Mouse (Mus musculus) yolk sac, embryonic 10.5 days (tissue): ENCODE measurements around the gene Sgta.

ENCODE experiments used
- DNase-seq: peaks from one replicate; pipeline ENCODE4 v3.0.0-alpha.2; 2017; ENCODE audit warnings: low spot score

The Sgta gene

GRCm38 (mm10) chr10:81019687-81020086, 40.3 kb downstream of the Sgta start:
- no peak for DNase-seq

- DNase-seq: no peak
These were observed 41.7 kb downstream of the Sgta start for GRCm38 (mm10) chr10:81018326-81018725.

GRCm38 (mm10) chr10:81016645-81017044, 43.3 kb downstream of the Sgta start:
- DNase-seq: no peak

GRCm38 (mm10) chr10:81015666-81016065, 44.3 kb downstream of the Sgta start:
- no peak for DNase-seq

- peak; percentile 92 for DNase-seq
These were observed 45.3 kb downstream of the Sgta start, which contains the start of gene Gng7 for GRCm38 (mm10) chr10:81014393-81015384. Gene Gng7, minus strand, starts transcription at chr10:81014945.

GRCm38 (mm10) chr10:81010851-81011250, 49.1 kb downstream of the Sgta start:
- no peak for DNase-seq

- DNase-seq: no peak
These were observed 52.7 kb downstream of the Sgta start for GRCm38 (mm10) chr10:81007240-81007639.

- no peak for DNase-seq
These were observed 53.8 kb downstream of the Sgta start for GRCm38 (mm10) chr10:81006005-81006677.

- no peak for DNase-seq
These were observed 58.8 kb downstream of the Sgta start for GRCm38 (mm10) chr10:81001161-81001560.

- no peak for DNase-seq
These were observed 59.6 kb downstream of the Sgta start for GRCm38 (mm10) chr10:81000197-81001062.

- peak; percentile 68 for DNase-seq
These were observed 60.4 kb downstream of the Sgta start for GRCm38 (mm10) chr10:80999362-81000196.

GRCm38 (mm10) chr10:80998778-80999177, 61.2 kb downstream of the Sgta start:
- peak; percentile 32 for DNase-seq

GRCm38 (mm10) chr10:80998021-80998420, 62.0 kb downstream of the Sgta start:
- DNase-seq: no peak

- DNase-seq: no peak
These were observed 62.6 kb downstream of the Sgta start for GRCm38 (mm10) chr10:80997332-80997731.

- DNase-seq: no peak
These were observed 63.5 kb downstream of the Sgta start for GRCm38 (mm10) chr10:80996501-80996900.

GRCm38 (mm10) chr10:80995091-80995632, 64.8 kb downstream of the Sgta start:
- peak; percentile 62 for DNase-seq

GRCm38 (mm10) chr10:80994621-80995020, 65.4 kb downstream of the Sgta start:
- no peak for DNase-seq
